Mouse (Mus musculus) lung, adult 2 months (tissue): Measurements from ENCODE around the gene Tulp1. TPM values are rescaled to one million over a fixed set of nuclear protein-coding genes. Genes with fewer than 3 reads are reported as not detected.
"Not testable (repeated sequence)": the region's sequence is repeated elsewhere in the genome, so short reads cannot be mapped to it uniquely, and the experiment has no call there.

Experiments
- DNase-seq: peaks from one replicate; pipeline ENCODE4 v3.0.0; 2022
- H3K4me1 ChIP-seq: fragments of 200-500 bp; 2 replicates; pipeline ENCODE4 v1.6.1; 2011; ENCODE audit warnings: low read length; ENCODE audit not compliant: control insufficient read depth, insufficient read depth
- H3K4me3 ChIP-seq: fragments of 200-500 bp; replicated peaks from 2 replicates; pipeline ENCODE3; 2011; ENCODE audit warnings: low read depth, mild to moderate bottlenecking, control low read depth, low read length; ENCODE audit errors: extremely low read depth
- CTCF ChIP-seq: fragments of 200-500 bp; IDR thresholded peaks from 2 replicates; pipeline ENCODE4 v1.5.1; 2011; ENCODE audit warnings: mild to moderate bottlenecking, low read length, control low read depth; ENCODE audit not compliant: insufficient read depth
- POLR2A ChIP-seq: fragments of 200-500 bp; IDR thresholded peaks from 2 replicates; pipeline ENCODE4 v1.6.1; 2011; ENCODE audit warnings: low read depth, mild to moderate bottlenecking, control low read depth, low read length, borderline replicate concordance; ENCODE audit errors: extremely low read depth
- WGBS: fragments of 180-500 bp; shearing (Covaris S2); methylation state at CpG from one replicate; pipeline ENCODE4 v1.1.7; 2018; 5-methylcytosine and 5-hydroxymethylcytosine counted together
- polyA plus RNA-seq: library from polyadenylated mRNA; depleted of rRNA; stranded (reverse); fragments of >200 nt; gene quantifications from 2 replicates; pipeline ENCODE4 v1.2.3, GENCODE M21; 2012; rRNA removed

The Tulp1 gene
- 7.0 and 7.2 TPM in 2 replicates for polyA plus RNA-seq

- WGBS: 58% methylated on average over 8 of the region's 8 CpGs
- no peak for DNase-seq
- peaks cover 6% of the 10 kb centered on the region; the same call in 1 of the 2 replicates for H3K4me1 ChIP-seq
- TF ChIP-seq CTCF (no peak), POLR2A (no peak)
- H3K4me3 ChIP-seq: no peak within 1 kb of the TSS
Observed at GRCm38 (mm10) chr17:28365122-28365521, at the start of gene Tulp1. Tulp1 (minus strand) TSS chr17:28365222.

- 66% methylated on average over 10 of the region's 10 CpGs for WGBS
- Histone ChIP-seq H3K4me3 (no peak overlapping the region), H3K4me1 (no peaks in the 10 kb centered on the region)
- TF ChIP-seq CTCF: no peak
- no peak for TF ChIP-seq POLR2A
- no peak for DNase-seq
Observed at GRCm38 (mm10) chr17:28411381-28411960, 46.4 kb upstream of the Tulp1 start.

- TF ChIP-seq CTCF (no peak), POLR2A (no peak)
- 87% methylated on average over 4 of the region's 4 CpGs for WGBS
- no peak for DNase-seq
- Histone ChIP-seq H3K4me3 (no peak overlapping the region), H3K4me1 (no peaks in the 10 kb centered on the region)
Observed at GRCm38 (mm10) chr17:28410731-28411130, 45.7 kb upstream of the Tulp1 start.

GRCm38 (mm10) chr17:28408251-28408918, 43.4 kb upstream of the Tulp1 start:
- Histone ChIP-seq H3K4me3 (no peak overlapping the region), H3K4me1 (no peaks in the 10 kb centered on the region)
- DNase-seq: no peak
- TF ChIP-seq POLR2A (no peak), CTCF (no peak)
- 72% methylated on average over 5 of the region's 5 CpGs for WGBS

GRCm38 (mm10) chr17:28407418-28408250, 42.6 kb upstream of the Tulp1 start:
- DNase-seq: peak; percentile 71
- TF ChIP-seq POLR2A: no peak
- peak; percentile 96 for TF ChIP-seq CTCF
- WGBS: 28% methylated on average over 15 of the region's 15 CpGs
- H3K4me3 ChIP-seq: no peak overlapping the region
- H3K4me1 ChIP-seq: no peaks in the 10 kb centered on the region

GRCm38 (mm10) chr17:28406471-28406870, 41.4 kb upstream of the Tulp1 start:
- Histone ChIP-seq H3K4me1 (no peaks in the 10 kb centered on the region), H3K4me3 (no peak overlapping the region)
- DNase-seq: no peak
- 86% methylated on average over 7 of the region's 7 CpGs for WGBS
- TF ChIP-seq POLR2A (no peak), CTCF (no peak)

GRCm38 (mm10) chr17:28404745-28405144, 39.7 kb upstream of the Tulp1 start:
- DNase-seq, H3K4me1 ChIP-seq, H3K4me3 ChIP-seq: not testable (repeated sequence)
- WGBS: 98% methylated on average over 2 of the region's 2 CpGs

GRCm38 (mm10) chr17:28404301-28404700, 39.3 kb upstream of the Tulp1 start:
- no peak for TF ChIP-seq CTCF
- 98% methylated on average over 11 of the region's 11 CpGs for WGBS
- Histone ChIP-seq H3K4me1 (no peaks in the 10 kb centered on the region), H3K4me3 (no peak overlapping the region)
- no peak for DNase-seq

GRCm38 (mm10) chr17:28394994-28395393, 30.0 kb upstream of the Tulp1 start:
- DNase-seq: no peak
- no peak for TF ChIP-seq POLR2A
- no peak for TF ChIP-seq CTCF
- no peaks in the 10 kb centered on the region for H3K4me1 ChIP-seq
- H3K4me3 ChIP-seq: no peak overlapping the region
- WGBS: 80% methylated on average over 7 of the region's 7 CpGs

GRCm38 (mm10) chr17:28394051-28394765, 29.2 kb upstream of the Tulp1 start:
- 63% methylated on average over 15 of the region's 15 CpGs for WGBS

More at GRCm38 (mm10) chr17:28394051-28394765, 29.2 kb upstream of the Tulp1 start:
- no peak for DNase-seq
- Histone ChIP-seq H3K4me3 (no peak overlapping the region), H3K4me1 (no peaks in the 10 kb centered on the region)
- TF ChIP-seq CTCF (no peak), POLR2A (no peak)
